Mouse (Mus musculus) liver, postnatal 0 days (tissue): ENCODE measurements around the gene Acrbp.

Source experiments
- CTCF ChIP-seq: sonication (generic); IDR thresholded peaks from 2 replicates; pipeline ENCODE4 v1.5.1; 2016; ENCODE audit warnings: antibody characterized with exemption, low read depth
- EP300 ChIP-seq: IDR thresholded peaks from 2 replicates; pipeline ENCODE4 v1.6.1; 2016; ENCODE audit warnings: antibody characterized with exemption, low read depth, mild to moderate bottlenecking

- TF ChIP-seq CTCF (no peak), EP300 (no peak)
Observed at GRCm38 (mm10) chr6:125005086-125005485, 44.4 kb upstream of the Acrbp start.
